Mouse (Mus musculus): Measurements from ENCODE around the gene Pcgf2.
A peak's percentile ranks its signal among the peaks of the same experiment; 100 is the strongest.
"Not testable (repeated sequence)": the region's sequence is repeated elsewhere in the genome, so short reads cannot be mapped to it uniquely, and the experiment has no call there.

The Pcgf2 gene

GRCm38 (mm10) chr11:97716021-97716420 lies 15.7 kb upstream of the Pcgf2 start:
- DNase-seq: no peak

DNA sequence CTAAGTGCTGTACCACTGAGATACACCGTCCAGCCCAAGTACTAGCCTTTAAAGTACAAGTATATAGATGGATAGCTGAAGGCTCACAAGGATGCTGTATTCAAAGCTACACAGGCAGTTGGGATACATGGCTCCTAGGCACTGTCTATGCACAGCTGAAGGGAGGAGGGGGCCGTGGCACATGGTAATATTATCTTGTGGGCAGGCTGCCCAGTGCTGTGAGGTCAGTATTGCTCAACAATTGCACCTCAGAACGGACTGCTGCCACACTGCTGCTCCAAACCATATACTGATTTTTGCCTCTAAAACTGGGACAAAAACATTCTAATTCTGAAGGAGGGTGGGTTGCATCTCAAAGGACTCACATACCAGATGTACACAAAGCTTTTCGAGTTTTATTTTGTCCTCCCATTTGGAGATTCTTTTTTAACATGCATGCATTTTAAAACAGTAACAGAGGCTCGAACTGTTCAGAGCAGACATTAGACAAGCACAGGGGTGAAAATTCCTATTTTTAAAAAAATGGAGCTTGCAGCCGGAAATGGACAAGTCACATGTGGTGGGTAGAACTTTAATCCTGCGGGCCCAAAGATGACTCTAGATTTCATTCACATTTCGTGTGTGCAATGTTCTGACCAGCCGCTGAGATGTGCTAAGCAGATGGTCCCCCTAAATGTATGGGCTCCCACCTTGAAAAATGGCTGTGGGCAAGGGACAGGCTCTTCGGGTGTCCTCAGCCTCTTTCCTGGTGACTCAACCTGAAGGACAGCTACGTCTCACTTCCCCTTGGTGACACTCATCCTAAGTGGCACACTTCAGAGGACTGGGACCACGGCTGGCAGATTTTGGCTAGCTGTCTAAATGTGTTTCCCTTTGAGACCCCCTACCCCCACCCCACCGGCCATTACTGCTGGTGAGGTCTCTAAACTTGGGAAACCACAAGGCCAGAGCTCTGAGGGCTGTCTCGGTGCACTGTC lies 14.8 kb upstream of the Pcgf2 start:
- DNase-seq: no peak

DNA sequence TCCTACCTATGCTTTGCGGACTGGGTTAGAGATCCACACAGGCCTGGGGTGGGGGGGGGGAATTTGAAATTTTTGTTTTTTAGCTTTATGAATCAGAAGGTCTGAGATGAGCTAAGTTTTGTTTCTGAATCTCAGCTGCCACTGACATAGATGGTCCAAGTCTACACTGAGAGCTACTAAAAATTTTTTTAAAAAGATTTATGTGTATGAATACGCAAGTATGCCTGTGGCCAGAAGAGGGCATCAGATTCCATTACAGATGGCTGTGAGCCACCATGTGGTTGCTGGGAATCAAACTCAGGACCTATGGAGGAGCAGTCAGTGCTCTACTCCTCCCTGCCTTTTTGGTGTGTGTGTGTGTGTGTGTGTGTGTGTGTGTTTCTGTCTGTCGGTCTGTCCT lies 14.1 kb upstream of the Pcgf2 start:
- DNase-seq: no peak

DNA sequence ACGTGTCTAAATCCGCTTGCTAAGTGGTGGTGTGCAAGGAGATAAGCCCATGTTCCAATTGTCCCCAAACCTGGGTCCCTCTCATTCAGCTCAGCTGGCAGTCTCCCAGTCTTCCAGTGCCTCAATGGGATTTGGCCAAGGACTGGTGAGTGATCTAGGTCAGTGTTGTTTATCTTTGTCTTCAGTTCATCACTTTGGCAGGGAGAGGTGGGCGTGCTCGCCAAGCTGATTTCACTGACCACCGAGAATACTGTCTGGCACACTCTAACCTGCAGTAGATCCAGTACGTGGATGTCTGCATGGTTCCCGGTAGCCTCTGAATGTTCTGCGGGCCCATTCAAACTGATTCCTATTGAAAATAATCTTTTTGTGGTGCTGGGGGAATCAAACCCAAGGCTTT lies 13.6 kb upstream of the Pcgf2 start:
- DNase-seq: no peak

- no peak for DNase-seq
Measured at GRCm38 (mm10) chr11:97712286-97712685, 12.0 kb upstream of the Pcgf2 start.

GRCm38 (mm10) chr11:97711200-97711900 lies 11.1 kb upstream of the Pcgf2 start:
- no peak for DNase-seq

DNA sequence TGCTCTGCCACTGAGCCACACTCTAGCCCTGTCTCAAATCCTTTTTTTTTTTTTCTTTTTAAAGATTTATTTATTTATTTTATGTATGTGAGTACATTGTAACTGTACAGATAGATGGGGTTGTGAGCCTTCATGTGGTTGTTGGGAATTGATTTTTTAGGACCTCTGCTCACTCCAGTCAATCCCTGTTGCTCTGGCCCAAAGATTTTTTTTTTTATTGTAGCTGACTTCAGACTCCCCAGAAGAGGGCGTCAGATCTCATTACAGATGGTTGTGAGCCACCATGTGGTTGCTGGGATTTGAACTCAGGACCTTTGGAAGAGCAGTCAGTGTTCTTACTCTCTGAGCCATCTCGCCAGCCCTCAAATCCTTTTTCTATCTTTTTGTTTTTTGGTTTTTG lies 9.8 kb upstream of the Pcgf2 start:
- not testable (repeated sequence) for DNase-seq

DNA sequence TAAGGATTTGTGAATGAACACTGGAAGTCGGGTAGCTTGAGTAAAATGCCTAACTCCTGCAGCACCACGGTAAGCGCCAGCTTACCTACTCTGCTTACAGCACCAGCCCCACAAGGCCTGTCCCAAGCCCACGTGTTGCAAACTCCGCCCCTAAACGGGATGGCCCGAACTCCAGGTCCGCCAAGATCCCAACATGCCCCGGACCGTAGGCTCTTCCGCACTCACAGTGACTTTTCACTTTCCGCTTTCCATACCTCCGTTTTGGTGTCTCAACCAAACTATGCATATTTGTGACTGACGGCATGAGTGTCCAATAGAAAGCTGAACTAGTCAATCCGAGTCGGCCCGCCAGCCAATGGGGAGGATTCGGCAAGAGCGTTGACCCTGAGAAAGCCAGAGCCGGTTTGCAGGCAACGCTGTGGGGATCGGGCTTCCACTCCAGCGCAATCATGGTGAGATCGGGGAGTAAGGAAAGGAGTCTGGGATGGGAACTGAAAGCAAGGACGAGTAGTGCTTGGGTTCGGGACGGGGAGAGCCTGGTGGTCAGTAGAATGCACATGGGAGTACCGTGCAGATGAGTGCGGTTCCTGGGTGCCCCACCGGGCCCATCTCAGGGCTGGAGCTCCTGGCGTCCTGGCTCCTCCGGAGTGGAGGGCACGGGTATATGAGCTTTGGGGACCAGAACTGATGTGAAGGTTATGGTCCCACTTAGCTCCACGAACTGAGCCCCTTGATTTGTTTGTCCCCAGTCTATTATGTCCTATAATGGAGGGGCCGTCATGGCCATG lies 2.9 kb upstream of the Pcgf2 start, which contains the start of gene Psmb3:
Gene Psmb3, plus strand, starts transcription at position 361 of the 788 bp plus-strand sequence.
- peak; percentile 99 for DNase-seq

- DNase-seq: peak; percentile 91
Measured at GRCm38 (mm10) chr11:97702393-97702745, 2.1 kb upstream of the Pcgf2 start.

DNA sequence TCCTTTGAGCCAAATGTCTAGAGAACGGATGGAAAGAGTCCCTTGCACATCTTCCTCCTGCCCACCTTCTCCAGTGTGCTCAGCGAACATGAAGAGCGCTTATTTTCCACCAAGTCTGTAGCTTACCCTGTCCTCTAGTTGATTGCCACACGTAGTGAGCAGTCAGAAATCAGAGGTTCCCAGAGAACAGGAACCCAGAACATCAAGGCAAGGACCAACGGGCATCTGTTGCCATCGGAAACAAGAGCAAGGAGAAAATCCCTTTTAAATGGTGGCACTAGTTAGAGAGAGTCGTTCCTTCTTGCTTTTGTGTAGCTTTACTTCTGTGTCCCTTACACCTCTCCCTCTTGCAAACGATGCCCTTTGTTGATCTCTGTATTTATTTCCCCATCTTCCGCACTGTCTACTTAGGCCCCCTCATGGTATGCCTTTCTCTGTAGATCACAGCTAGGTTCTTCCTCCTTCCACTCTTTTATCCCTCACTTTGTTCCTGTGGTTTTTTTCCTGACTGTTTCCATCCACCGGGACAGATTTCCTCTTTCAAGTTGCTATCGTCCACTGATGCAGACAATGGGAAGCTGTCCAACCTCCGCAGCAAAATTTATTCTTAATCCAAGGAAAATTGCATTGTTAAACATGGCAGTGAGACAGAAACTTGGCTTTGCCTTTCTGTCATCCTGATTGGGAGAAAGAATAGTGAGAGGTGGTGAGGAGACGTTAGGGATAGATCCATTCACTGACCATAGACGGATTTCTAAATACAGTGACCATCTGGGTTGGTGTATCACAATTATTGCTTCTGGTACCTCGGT lies 1.5 kb upstream of the Pcgf2 start:
- DNase-seq: no peak

DNA sequence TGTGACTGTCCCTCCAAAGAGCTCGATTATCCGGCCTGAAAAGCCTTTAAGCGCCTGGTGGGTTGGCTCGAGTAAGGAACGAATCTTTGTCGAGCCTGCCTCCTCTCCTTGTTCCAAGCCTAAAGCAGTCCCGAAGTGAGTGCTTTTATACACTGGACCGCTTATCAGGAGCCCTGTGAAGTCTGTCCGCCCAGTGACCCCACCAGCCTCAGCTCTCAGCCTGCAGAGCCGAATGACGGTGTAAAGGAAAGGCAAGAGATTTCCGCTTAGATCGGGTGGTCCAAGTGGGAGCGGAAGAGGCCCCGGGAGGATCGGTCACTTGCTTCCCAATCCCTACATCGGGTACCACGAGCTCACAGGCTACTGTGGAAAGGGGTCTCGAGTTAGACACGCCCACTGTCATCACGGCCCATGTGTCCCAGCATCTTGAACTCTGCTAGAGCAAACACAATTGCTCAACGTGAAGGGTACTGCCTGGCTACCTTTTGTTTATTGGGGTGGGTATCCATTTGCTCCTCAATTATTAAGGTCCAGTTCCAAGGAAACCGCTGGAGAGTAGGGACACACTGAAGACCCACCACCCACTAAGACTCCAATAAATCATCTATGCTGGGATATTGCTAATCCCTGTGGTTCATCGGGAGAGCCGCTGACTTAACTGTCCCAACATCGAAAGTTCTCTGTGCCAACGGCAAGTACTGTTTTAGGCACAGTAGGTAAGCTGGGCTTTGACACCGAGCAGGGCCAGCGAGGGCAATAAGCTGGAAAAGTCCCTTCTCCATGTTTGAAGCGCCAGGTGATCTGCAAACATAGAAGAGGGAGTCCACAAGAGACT lies 666 bp upstream of the Pcgf2 start:
- no peak for DNase-seq

- DNase-seq: peak; percentile 90
Measured at GRCm38 (mm10) chr11:97699626-97700002, 683 bp downstream of the Pcgf2 start.

GRCm38 (mm10) chr11:97698741-97699611 lies 1.3 kb downstream of the Pcgf2 start:
- peak; percentile 75 for DNase-seq

- DNase-seq: no peak
Measured at GRCm38 (mm10) chr11:97697891-97698529, 2.3 kb downstream of the Pcgf2 start.

DNA sequence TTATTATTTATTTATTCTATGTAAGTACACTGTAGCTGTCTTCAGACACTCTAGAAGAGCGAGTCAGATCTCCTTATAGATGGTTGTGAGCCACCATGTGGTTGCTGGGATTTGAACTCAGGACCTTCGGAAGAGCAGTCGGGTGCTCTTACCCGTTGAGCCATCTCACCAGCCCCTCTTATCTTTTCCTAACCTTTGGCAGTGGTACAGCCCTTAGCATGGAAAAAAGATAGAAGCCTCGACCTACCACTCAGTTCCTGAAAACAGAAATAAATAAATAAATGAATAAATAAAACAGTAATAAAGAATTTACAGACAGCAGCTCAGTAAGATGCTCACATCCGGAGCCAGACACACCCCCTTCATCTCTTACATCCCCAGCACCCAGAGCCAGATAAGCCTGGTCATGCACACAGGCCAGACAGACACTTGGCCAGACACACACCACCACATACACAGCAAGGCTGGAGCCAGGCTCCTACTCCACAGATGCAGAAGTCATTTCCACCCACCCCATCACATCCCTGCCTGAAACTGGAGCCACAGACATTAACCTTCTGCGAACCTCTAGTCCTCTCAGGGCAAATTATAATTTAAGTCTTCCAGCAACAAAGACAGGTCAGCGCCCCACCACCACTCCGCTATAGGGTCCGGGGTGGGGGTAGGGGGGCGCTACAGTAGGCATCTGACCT lies 3.0 kb downstream of the Pcgf2 start:
- DNase-seq: no peak

DNA sequence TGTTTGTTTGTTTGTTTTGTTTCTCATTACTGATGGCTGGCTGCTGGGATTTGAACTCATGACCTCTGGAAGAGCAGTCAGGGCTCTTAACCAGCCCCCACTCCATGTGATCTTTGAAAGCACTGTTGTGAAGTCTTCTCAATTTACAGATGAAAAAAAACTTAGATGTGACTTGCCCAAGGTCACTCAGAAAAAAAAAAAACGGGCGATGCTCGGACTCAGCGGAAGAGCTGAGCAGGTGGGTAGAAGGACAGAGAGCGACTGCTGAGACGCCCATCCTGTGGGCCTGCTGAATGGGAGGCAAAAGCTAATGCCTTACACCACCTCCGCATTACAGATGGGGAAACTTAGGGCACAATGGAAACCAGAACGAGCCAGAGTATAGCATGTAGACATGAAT lies 3.6 kb downstream of the Pcgf2 start:
- DNase-seq: no peak

DNA sequence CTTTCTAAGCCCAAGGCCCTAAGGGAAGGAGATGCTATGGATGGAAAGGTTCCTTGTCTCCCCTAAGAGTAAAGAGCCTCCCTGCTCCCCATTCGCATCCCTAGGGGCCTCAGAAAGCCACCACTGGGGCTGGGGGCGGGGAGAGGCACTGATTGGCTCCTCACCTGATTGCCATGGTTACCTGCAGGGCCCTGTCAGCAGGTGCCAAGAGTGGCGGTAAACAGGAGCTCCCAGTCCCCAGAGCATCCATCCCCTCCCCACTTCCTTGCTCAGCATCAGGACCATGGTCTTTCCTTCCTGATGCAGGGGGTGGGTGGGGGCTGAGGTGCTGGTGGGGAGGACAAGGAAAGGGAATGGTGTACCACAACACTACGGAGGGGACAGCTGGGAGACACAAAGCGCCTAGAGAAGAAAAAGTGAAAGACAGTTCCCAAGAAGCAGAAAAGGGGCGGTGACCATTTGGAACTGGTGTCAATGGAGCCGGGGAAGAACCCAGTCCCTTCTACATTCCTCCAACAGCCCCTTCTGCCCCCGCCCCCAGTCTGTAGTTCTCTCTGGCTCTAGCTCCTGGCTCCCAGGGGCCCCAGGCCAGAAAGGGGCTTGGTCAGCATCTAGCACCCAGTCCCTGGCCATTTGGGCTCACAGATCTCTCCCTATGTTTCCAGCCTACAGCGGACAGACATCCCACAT lies 4.4 kb downstream of the Pcgf2 start:
- no peak for DNase-seq

GRCm38 (mm10) chr11:97694921-97695711 lies 5.2 kb downstream of the Pcgf2 start:
- no peak for DNase-seq

All from kidney, adult 18-20 months (tissue).